Mouse (Mus musculus): Measurements from ENCODE around the gene Olfr1186. TPM values are rescaled to one million over a fixed set of nuclear protein-coding genes. Genes with fewer than 3 reads are reported as not detected.

Olfr1186 gene
- total RNA-seq (2023): not detected

DNA sequence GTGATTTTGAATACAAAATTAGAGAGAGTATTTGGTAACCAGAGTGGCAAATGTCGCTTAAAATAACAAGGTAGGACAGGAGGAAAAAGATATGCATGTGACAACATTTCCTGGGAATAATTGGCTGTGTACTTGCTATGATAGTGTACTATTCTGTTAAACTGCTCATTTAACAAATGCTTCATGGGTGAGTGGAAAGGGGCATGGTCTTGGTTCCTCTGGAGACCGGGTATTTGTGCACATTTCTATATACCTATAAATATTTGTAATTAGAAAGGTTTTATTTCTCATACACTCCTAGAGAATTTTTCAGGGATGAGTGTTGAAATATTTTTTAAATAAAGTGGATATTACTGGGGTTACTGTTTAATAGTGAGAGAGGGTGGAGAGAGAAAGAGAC, at the start of gene Olfr1186:
Gene Olfr1186, plus strand, starts transcription at position 301 of the 400 bp plus-strand sequence.

DNA sequence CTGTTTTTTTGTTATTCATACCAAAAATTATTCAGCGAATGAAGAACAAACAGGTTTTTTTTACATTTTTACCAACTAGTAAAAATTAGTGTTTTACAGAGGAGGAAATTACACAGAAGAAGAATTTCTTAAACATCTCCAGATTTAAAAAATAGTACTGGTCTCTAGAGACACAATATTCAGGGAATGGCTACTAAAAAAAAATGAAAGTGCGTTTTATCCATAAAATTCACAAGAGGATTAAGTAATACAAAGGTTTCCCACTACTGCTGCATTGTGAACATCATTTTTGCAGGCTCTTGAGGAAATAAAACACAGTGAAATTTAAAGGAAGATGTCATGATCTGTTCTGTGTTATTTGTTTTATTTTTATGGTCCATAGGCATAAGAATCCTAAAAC, 35.1 kb upstream of the Olfr1186 start, which contains the start of gene Olfr1184:
Gene Olfr1184, plus strand, starts transcription at position 301 of the 400 bp plus-strand sequence.

DNA sequence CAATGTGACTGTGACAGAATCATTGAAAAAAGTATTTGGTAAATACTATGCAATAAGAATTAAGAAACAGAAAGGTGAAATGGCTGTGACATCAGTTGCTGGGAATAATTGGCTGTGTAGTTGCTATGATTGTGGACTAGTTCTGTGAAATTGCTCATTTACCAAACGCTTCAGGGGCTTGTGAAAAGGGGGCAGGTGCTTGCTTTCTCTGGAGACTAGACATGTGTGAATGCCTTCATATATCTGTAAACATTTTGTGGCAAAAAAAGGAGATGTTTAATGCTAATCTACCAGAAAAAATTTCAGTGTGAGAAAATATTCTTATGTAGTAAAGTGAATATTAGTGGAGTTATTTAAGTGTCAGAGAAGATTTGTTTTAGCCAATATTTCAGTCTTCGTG, 25.3 kb upstream of the Olfr1186 start, which contains the start of gene Olfr1185-ps1:
Gene Olfr1185-ps1, plus strand, starts transcription at position 301 of the 400 bp plus-strand sequence.

GRCm38 (mm10) chr2:88556635-88557034, 38.3 kb downstream of the Olfr1186 start, which contains the start of gene Olfr1188:
Gene Olfr1188 (plus strand): TSS chr2:88556935.

Other genes with a start within 250 kb of the Olfr1186 start
- gene Olfr1173, start 238.7 kb upstream of the Olfr1186 start, total RNA-seq (2023): not detected
- gene Olfr1174-ps, start 203.4 kb upstream of the Olfr1186 start, total RNA-seq (2023): not detected
- gene Olfr1175-ps, start 191.3 kb upstream of the Olfr1186 start, total RNA-seq (2023): not detected
- gene Olfr1176, start 181.8 kb upstream of the Olfr1186 start, total RNA-seq (2023): not detected
- gene Olfr1177-ps, start 172.1 kb upstream of the Olfr1186 start, total RNA-seq (2023): not detected
- not detected for gene Olfr1178, start 131.5 kb upstream of the Olfr1186 start, total RNA-seq (2023)
- gene Olfr1179, start 112.1 kb upstream of the Olfr1186 start, total RNA-seq (2023): not detected
- not detected for gene Olfr1180, start 99.4 kb upstream of the Olfr1186 start, total RNA-seq (2023)
- gene Olfr1181, start 92.4 kb upstream of the Olfr1186 start, total RNA-seq (2023): not detected
- gene Gm13757, start 69.4 kb upstream of the Olfr1186 start, total RNA-seq (2023): not detected
- not detected for gene Olfr1183, start 63.7 kb upstream of the Olfr1186 start, total RNA-seq (2023)
- not detected for gene Olfr1184, start 35.0 kb upstream of the Olfr1186 start, total RNA-seq (2023)
- gene Olfr1185-ps1, start 25.2 kb upstream of the Olfr1186 start, total RNA-seq (2023): not detected
- gene Olfr1188, start 38.4 kb downstream of the Olfr1186 start, total RNA-seq (2023): not detected
- not detected for gene Olfr1189, start 67.9 kb downstream of the Olfr1186 start, total RNA-seq (2023)
- under 1 TPM in 1 of 2 experiments, not detected in 1; 0.09 TPM for gene Olfr1191-ps1, start 122.0 kb downstream of the Olfr1186 start, total RNA-seq (2023)
- gene Olfr1192-ps1, start 130.0 kb downstream of the Olfr1186 start, total RNA-seq (2023): not detected
- not detected for gene Olfr1193, start 157.1 kb downstream of the Olfr1186 start, total RNA-seq (2023)
- gene Olfr1195, start 170.6 kb downstream of the Olfr1186 start, total RNA-seq (2023): not detected
- gene Olfr1196, start 186.0 kb downstream of the Olfr1186 start, total RNA-seq (2023): not detected
- gene Olfr1197, start 213.8 kb downstream of the Olfr1186 start, total RNA-seq (2023): not detected
- gene Olfr1198, start 232.8 kb downstream of the Olfr1186 start, total RNA-seq (2023): not detected
- not detected for gene Olfr1199, start 241.9 kb downstream of the Olfr1186 start, total RNA-seq (2023)

Data from neutrophil, adult 59 days (primary cell).